14 mouse cellular contexts compared by ENCODE assay signal in the genomic region with DNA sequence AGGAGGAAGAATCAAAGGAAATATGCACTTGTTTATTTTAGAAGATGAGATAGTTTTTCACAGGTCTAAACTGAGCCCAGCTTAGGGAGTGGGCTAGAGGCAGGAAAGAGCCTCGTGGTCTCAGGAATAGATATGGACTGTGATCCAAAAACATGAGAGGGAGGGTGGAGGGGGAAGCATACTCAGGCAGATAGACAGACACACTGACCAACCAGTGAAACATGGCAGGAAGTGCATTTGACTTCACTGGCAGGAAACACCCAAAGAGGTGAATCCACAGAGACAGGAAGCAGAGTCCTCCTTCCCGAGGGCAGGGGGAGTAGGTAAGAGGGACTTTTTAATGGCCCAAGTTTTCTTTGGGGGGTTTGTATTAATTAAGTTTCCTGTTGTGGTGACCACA. TPM values are rescaled to one million over a fixed set of nuclear protein-coding genes. Genes with fewer than 3 reads are reported as not detected.
A peak's percentile ranks its signal among the peaks of the same experiment; 100 is the strongest.
DNase-seq lines count a peak whose midpoint lies in the region; ATAC-seq and TF ChIP-seq lines count a peak whose summit lies in the region.
"Had no signal": no experiment of that assay in that cellular context is flagged by ENCODE, and none has a peak within 500 bp of the region (broad histone marks: within the 10 kb centered on the region; RNA-seq: fewer than 3 reads in every experiment).

No protein-coding gene starts in this region.

- DNase-seq in adrenal gland, adult 2 months, result peak; percentile 19
- no peak for DNase-seq in adrenal gland, adult 8-10 months
- DNase-seq in liver, embryonic 11.5 days (ENCODE audit: low spot score), result no peak
- no peak for DNase-seq in liver, postnatal 0 days
- DNase-seq in lung, postnatal 10 days, result peak; percentile 43
- DNase-seq in thymus, postnatal 14 days, result peak; percentile 66
- DNase-seq in layer of hippocampus, adult 18-20 months (ENCODE audit: low spot score in 2 of 2), result no peak
- DNase-seq: cerebellum, adult 2 months; right cerebral cortex, postnatal 4 days had no signal

- no peak for TF ChIP-seq EP300 in liver, postnatal 0 days (IDR thresholded peaks at IDR 0.05; ENCODE audit: low read depth)

- no peaks in the 10 kb centered on the region for H3K36me3 ChIP-seq in liver, embryonic 11.5 days (ENCODE audit: control insufficient read depth, insufficient read depth, low read length)
- no peaks in the 10 kb centered on the region for H3K36me3 ChIP-seq in liver, postnatal 0 days (replicated peaks; ENCODE audit: insufficient read depth, low read length)
- H3K36me3 ChIP-seq in forebrain, embryonic 15.5 days, result no peaks in the 10 kb centered on the region
- H3K36me3 ChIP-seq: embryonic facial prominence, embryonic 13.5 days; midbrain, embryonic 10.5 days had no signal

- no peaks in the 10 kb centered on the region for H3K27me3 ChIP-seq in liver, embryonic 11.5 days (replicated peaks; ENCODE audit: control insufficient read depth, insufficient read depth, low read length)
- no peaks in the 10 kb centered on the region for H3K27me3 ChIP-seq in liver, postnatal 0 days (ENCODE audit: insufficient read depth, low read length)
- H3K27me3 ChIP-seq in forebrain, embryonic 15.5 days, result no peaks in the 10 kb centered on the region
- H3K27me3 ChIP-seq: embryonic facial prominence, embryonic 13.5 days had no signal

- WGBS in liver, embryonic 11.5 days, result 31% methylated on average over 2 of the region's 2 CpGs
- 16% methylated on average over 2 of the region's 2 CpGs for WGBS in liver, postnatal 0 days (ENCODE audit: insufficient replicate concordance)
- 81% methylated on average over 2 of the region's 2 CpGs for WGBS in forebrain, embryonic 15.5 days

- peak overlapping the region; percentile 21 for H3K4me2 ChIP-seq in liver, embryonic 11.5 days
- no peak overlapping the region for H3K4me2 ChIP-seq in liver, postnatal 0 days (ENCODE audit: low read depth, low read length)
- no peak overlapping the region for H3K4me2 ChIP-seq in forebrain, embryonic 15.5 days (replicated peaks)
- H3K4me2 ChIP-seq: embryonic facial prominence, embryonic 13.5 days had no signal

- no peaks in the 10 kb centered on the region for H3K9me3 ChIP-seq in liver, embryonic 11.5 days (ENCODE audit: control insufficient read depth, low read length)
- H3K9me3 ChIP-seq in liver, postnatal 0 days (ENCODE audit: low read length), result no peaks in the 10 kb centered on the region
- H3K9me3 ChIP-seq in forebrain, embryonic 15.5 days, result no peaks in the 10 kb centered on the region
- H3K9me3 ChIP-seq: embryonic facial prominence, embryonic 13.5 days; midbrain, embryonic 10.5 days had no signal

- ATAC-seq in liver, embryonic 11.5 days (replicated peaks; ENCODE audit: low FRiP score), result peak; percentile 49
- no peak for ATAC-seq in liver, postnatal 0 days
- no peak for ATAC-seq in forebrain, embryonic 15.5 days (replicated peaks)
- ATAC-seq: forebrain, embryonic 16.5 days had no signal

- TF ChIP-seq CTCF in liver, postnatal 0 days (IDR thresholded peaks at IDR 0.05; ENCODE audit: low read depth), result no peak

- peaks cover 6% of the 10 kb centered on the region; the same call in 1 of the 2 replicates for H3K4me1 ChIP-seq in liver, embryonic 11.5 days (replicated peaks; ENCODE audit: control insufficient read depth, insufficient read depth, low read length)
- peaks cover 8% of the 10 kb centered on the region for H3K4me1 ChIP-seq in liver, postnatal 0 days (ENCODE audit: insufficient read depth)
- no peaks in the 10 kb centered on the region for H3K4me1 ChIP-seq in forebrain, embryonic 15.5 days

- no peak overlapping the region for H3K4me3 ChIP-seq in liver, embryonic 11.5 days (ENCODE audit: low read depth, low read length)
- no peak overlapping the region for H3K4me3 ChIP-seq in liver, postnatal 0 days (ENCODE audit: low read depth, low read length)
- no peak overlapping the region for H3K4me3 ChIP-seq in forebrain, embryonic 15.5 days
- H3K4me3 ChIP-seq: embryonic facial prominence, embryonic 13.5 days; midbrain, embryonic 10.5 days had no signal

- no peak overlapping the region for H3K27ac ChIP-seq in liver, embryonic 11.5 days (ENCODE audit: low read depth, low read length)
- H3K27ac ChIP-seq in liver, postnatal 0 days (ENCODE audit: low read depth), result no peak overlapping the region
- H3K27ac ChIP-seq in forebrain, embryonic 15.5 days (replicated peaks), result no peak overlapping the region
- H3K27ac ChIP-seq: embryonic facial prominence, embryonic 13.5 days; kidney, postnatal 0 days; midbrain, embryonic 10.5 days had no signal

- H3K9ac ChIP-seq in liver, embryonic 11.5 days (ENCODE audit: low read depth, low read length), result no peak overlapping the region
- H3K9ac ChIP-seq in liver, postnatal 0 days (replicated peaks), result no peak overlapping the region
- no peak overlapping the region for H3K9ac ChIP-seq in forebrain, embryonic 15.5 days (replicated peaks)
- H3K9ac ChIP-seq: embryonic facial prominence, embryonic 13.5 days had no signal

RNA-seq across cellular contexts. Expression of gene Mgat5, which starts 25.7 kb away (rescaled TPM):
- 10 to 100 TPM; 11.2 to 14.0 TPM for total RNA-seq in adrenal gland, adult 2 months (2021)
- polyA plus RNA-seq in adrenal gland, adult 2 months (2012; rRNA removed), result 2.8 and 3.3 TPM in 2 replicates
- total RNA-seq in adrenal gland, adult 8-10 months (2022), result 10 to 100 TPM; 14.5 to 21.1 (median 18.5) TPM
- 1.8 and 2.3 TPM in 2 replicates for polyA plus RNA-seq in liver, embryonic 11.5 days (2014; fragmentation: Nextera tagmentation; extraction: Ambion mirVana)
- 0.69 and 0.86 TPM in 2 replicates for polyA plus RNA-seq in liver, postnatal 0 days (2015; fragmentation: Nextera tagmentation; extraction: Ambion mirVana)
- 12.3 and 12.6 TPM in 2 replicates for polyA plus RNA-seq in forebrain, embryonic 15.5 days (2015; fragmentation: Nextera tagmentation; extraction: Ambion mirVana)
- 10 to 100 TPM; 48.4 to 48.7 TPM for total RNA-seq in layer of hippocampus, adult 18-20 months (2021)

Comparison
In these comparisons a context has a peak if more than half of its experiments do, and no peak if none do; other contexts are left out.
1. DNase-seq: peak in adrenal gland, adult 2 months (single experiment), lung, postnatal 10 days (single experiment) and thymus, postnatal 14 days (single experiment); none in adrenal gland, adult 8-10 months (single experiment), liver, embryonic 11.5 days (single experiment), liver, postnatal 0 days (single experiment) and layer of hippocampus, adult 18-20 months (0 of 2).